Mouse (Mus musculus) CH12.LX (cell line): ENCODE results near the gene 1500009L16Rik. TPM values are rescaled to one million over a fixed set of nuclear protein-coding genes. Genes with fewer than 3 reads are reported as not detected.

ENCODE experiments used
- DNase-seq: peaks from one replicate; pipeline ENCODE4 v3.0.0-alpha.2; 2013; ENCODE audit errors: extremely low read depth
- H3K27ac ChIP-seq: 2 replicates; pipeline ENCODE4 v1.5.1; 2012; ENCODE audit warnings: low read depth, mild to moderate bottlenecking, control low read depth, moderate library complexity; ENCODE audit not compliant: insufficient read depth
- H3K27me3 ChIP-seq: replicated peaks from 2 replicates; pipeline ENCODE3; 2012; ENCODE audit warnings: inconsistent platforms
- H3K36me3 ChIP-seq, 2 experiments: replicated peaks in 1 of 2; 2 replicates each; pipeline versions ENCODE3 to v1.6.1; 2012; ENCODE audit warnings: inconsistent platforms in 1 of 2, low read length in 1 of 2, mild to moderate bottlenecking in 1 of 2, mixed read lengths in 1 of 2, moderate library complexity in 1 of 2; ENCODE audit not compliant: control insufficient read depth in 1 of 2, insufficient read depth in 1 of 2
- H3K4me1 ChIP-seq, 2 experiments: 2 replicates each; pipeline ENCODE4 v1.6.1; 2012; ENCODE audit warnings: inconsistent platforms in 1 of 2, moderate library complexity in 1 of 2; ENCODE audit not compliant: insufficient read depth in 2 of 2, control insufficient read depth in 1 of 2
- H3K4me2 ChIP-seq: 2 replicates; pipeline ENCODE4 v1.6.1; 2012; ENCODE audit warnings: low read depth, mild to moderate bottlenecking, control low read depth; ENCODE audit not compliant: poor library complexity, insufficient read depth, severe bottlenecking
- H3K4me3 ChIP-seq, 3 experiments: fragments of 150-350 bp in 1 of 3; sonication (generic) in 1 of 3; replicated peaks in 1 of 3; 2 replicates each; pipeline versions ENCODE3 to v1.5.1; 2011 to 2012; ENCODE audit warnings: low read depth in 2 of 3, low read length in 2 of 3, mild to moderate bottlenecking in 2 of 3, moderate library complexity in 2 of 3, control low read depth in 1 of 3, improper control_type of control experiment in 1 of 3, inconsistent platforms in 1 of 3, mixed read lengths in 1 of 3; ENCODE audit not compliant: poor library complexity in 1 of 3
- H3K79me2 ChIP-seq: replicated peaks from 2 replicates; pipeline ENCODE4 v1.6.1; 2012; ENCODE audit warnings: mild to moderate bottlenecking, moderate library complexity; ENCODE audit not compliant: control insufficient read depth, poor library complexity, insufficient read depth, severe bottlenecking; ENCODE audit errors: extremely low read depth
- H3K9ac ChIP-seq: 2 replicates; pipeline ENCODE4 v1.6.1; 2012; ENCODE audit warnings: low read depth, mild to moderate bottlenecking, control low read depth, moderate library complexity; ENCODE audit not compliant: insufficient read depth
- H3K9me3 ChIP-seq: replicated peaks from 2 replicates; pipeline ENCODE3; 2012; ENCODE audit warnings: low read length, inconsistent platforms, mixed read lengths
- BHLHE40 ChIP-seq: IDR thresholded peaks from 2 replicates; pipeline ENCODE4 v1.6.1; 2011; ENCODE audit warnings: mild to moderate bottlenecking, low read depth, low read length, improper control_type of control experiment
- CHD1 ChIP-seq: IDR thresholded peaks from 2 replicates; pipeline ENCODE4 v1.6.1; 2012; ENCODE audit warnings: low read depth, low read length, improper control_type of control experiment, inconsistent platforms
- CTCF ChIP-seq, 2 experiments: IDR thresholded peaks in 1 of 2; conservative IDR thresholded peaks in 1 of 2; 2 replicates each; pipeline ENCODE4 v1.5.1; 2011 to 2012; ENCODE audit warnings: low read depth in 2 of 2, low read length in 2 of 2, improper control_type of control experiment in 1 of 2, inconsistent platforms in 1 of 2, mild to moderate bottlenecking in 1 of 2, moderate library complexity in 1 of 2
- E2F4 ChIP-seq: IDR thresholded peaks from 2 replicates; pipeline ENCODE4 v1.6.1; 2011; ENCODE audit warnings: low read depth, low read length, improper control_type of control experiment; ENCODE audit not compliant: insufficient replicate concordance
- ELF1 ChIP-seq: IDR thresholded peaks from 2 replicates; pipeline ENCODE4 v1.6.1; 2014; ENCODE audit warnings: low read depth, mild to moderate bottlenecking, inconsistent platforms, low read length, improper control_type of control experiment
- EP300 ChIP-seq: IDR thresholded peaks from 2 replicates; pipeline ENCODE4 v1.6.1; 2011; ENCODE audit warnings: low read length, improper control_type of control experiment
- ETS1 ChIP-seq: conservative IDR thresholded peaks from 2 replicates; pipeline ENCODE4 v1.6.1; 2012; ENCODE audit warnings: low read depth, mild to moderate bottlenecking, inconsistent platforms, low read length, improper control_type of control experiment, moderate library complexity
- GABPA ChIP-seq: IDR thresholded peaks from 2 replicates; pipeline ENCODE4 v1.6.1; 2012; ENCODE audit warnings: low read depth, low read length, improper control_type of control experiment, inconsistent platforms; ENCODE audit not compliant: insufficient replicate concordance
- HCFC1 ChIP-seq: IDR thresholded peaks from 2 replicates; pipeline ENCODE4 v1.6.1; 2012; ENCODE audit warnings: low read depth, mild to moderate bottlenecking, inconsistent platforms, low read length, improper control_type of control experiment
- JUN ChIP-seq: IDR thresholded peaks from 2 replicates; pipeline ENCODE4 v1.6.1; 2011; ENCODE audit warnings: low read depth, mild to moderate bottlenecking, low read length, improper control_type of control experiment, moderate library complexity; ENCODE audit not compliant: insufficient read depth
- JUND ChIP-seq: conservative IDR thresholded peaks from 2 replicates; pipeline ENCODE4 v1.6.1; 2011; ENCODE audit warnings: low read depth, low read length, improper control_type of control experiment
- KAT2A ChIP-seq: IDR thresholded peaks from 2 replicates; pipeline ENCODE4 v1.6.1; 2012; ENCODE audit warnings: low read length, improper control_type of control experiment, inconsistent platforms; ENCODE audit not compliant: insufficient replicate concordance
- MAX ChIP-seq: IDR thresholded peaks from 2 replicates; pipeline ENCODE4 v1.6.1; 2011; ENCODE audit warnings: low read length, improper control_type of control experiment
- MAZ ChIP-seq: IDR thresholded peaks from 2 replicates; pipeline ENCODE4 v1.6.1; 2012; ENCODE audit warnings: low read depth, mild to moderate bottlenecking, inconsistent platforms, low read length, improper control_type of control experiment, moderate library complexity
- MEF2A ChIP-seq: IDR thresholded peaks from 2 replicates; pipeline ENCODE4 v1.6.1; 2014; ENCODE audit warnings: low read depth, mild to moderate bottlenecking, inconsistent platforms, low read length, improper control_type of control experiment, borderline replicate concordance
- MYC ChIP-seq: IDR thresholded peaks from 2 replicates; pipeline ENCODE4 v1.6.1; 2011; ENCODE audit warnings: low read depth, mild to moderate bottlenecking, improper control_type of control experiment, low read length
- NELFE ChIP-seq: IDR thresholded peaks from 2 replicates; pipeline ENCODE4 v1.6.1; 2011; ENCODE audit warnings: low read depth, low read length, improper control_type of control experiment
- NRF1 ChIP-seq: IDR thresholded peaks from 2 replicates; pipeline ENCODE4 v1.6.1; 2014; ENCODE audit warnings: low read depth, mild to moderate bottlenecking, inconsistent platforms, low read length, improper control_type of control experiment, moderate library complexity
- POLR2AphosphoS2 ChIP-seq: IDR thresholded peaks from 2 replicates; pipeline ENCODE4 v1.6.1; 2011; ENCODE audit warnings: low read depth, low read length, improper control_type of control experiment
- RAD21 ChIP-seq: IDR thresholded peaks from 2 replicates; pipeline ENCODE4 v1.6.1; 2011; ENCODE audit warnings: low read depth, mild to moderate bottlenecking, low read length, improper control_type of control experiment, moderate library complexity
- RCOR1 ChIP-seq: conservative IDR thresholded peaks from 2 replicates; pipeline ENCODE4 v1.6.1; 2012; ENCODE audit warnings: low read depth, mild to moderate bottlenecking, inconsistent platforms, low read length, improper control_type of control experiment
- SIN3A ChIP-seq: IDR thresholded peaks from 2 replicates; pipeline ENCODE4 v1.6.1; 2012; ENCODE audit warnings: low read length, improper control_type of control experiment, inconsistent platforms
- SMC3 ChIP-seq: IDR thresholded peaks from 2 replicates; pipeline ENCODE4 v1.6.1; 2011; ENCODE audit warnings: low read depth, low read length, improper control_type of control experiment
- TBP ChIP-seq: conservative IDR thresholded peaks from 2 replicates; pipeline ENCODE4 v1.6.1; 2011; ENCODE audit warnings: low read depth, low read length, improper control_type of control experiment
- UBTF ChIP-seq: IDR thresholded peaks from 2 replicates; pipeline ENCODE4 v1.6.1; 2012; ENCODE audit warnings: low read depth, mild to moderate bottlenecking, inconsistent platforms, low read length, improper control_type of control experiment, moderate library complexity
- USF1 ChIP-seq: IDR thresholded peaks from 2 replicates; pipeline ENCODE4 v1.6.1; 2014; ENCODE audit warnings: low read depth, mild to moderate bottlenecking, inconsistent platforms, low read length, improper control_type of control experiment
- ZC3H11A ChIP-seq: IDR thresholded peaks from 2 replicates; pipeline ENCODE4 v1.6.1; 2012; ENCODE audit warnings: low read depth, mild to moderate bottlenecking, inconsistent platforms, low read length, improper control_type of control experiment
- ZMIZ1 ChIP-seq: IDR thresholded peaks from 2 replicates; pipeline ENCODE4 v1.6.1; 2012; ENCODE audit warnings: low read depth, mild to moderate bottlenecking, inconsistent platforms, low read length, improper control_type of control experiment
- ZNF384 ChIP-seq: IDR thresholded peaks from 2 replicates; pipeline ENCODE4 v1.6.1; 2012; ENCODE audit warnings: low read depth, low read length, improper control_type of control experiment, inconsistent platforms
- dilution Hi-C: fragments of 300-500 bp; cut with MboI; formaldehyde crosslinking; loops from 2 replicates; pipeline ENCODE4 v1.14.3; 2020; ENCODE audit warnings: low sequenced_read_pairs; ENCODE audit not compliant: extremely low pct_unique_long_range_greater_than_20kb, extremely low pct_ligation_motif_present
- in situ Hi-C: fragments of 300-500 bp; cut with MboI; formaldehyde crosslinking; loops from 3 replicates; pipeline ENCODE4 v1.14.3; 2019; ENCODE audit warnings: low sequenced_read_pairs, low pct_ligation_motif_present, low pct_unique_long_range_greater_than_20kb, mixed read lengths
- polyA plus RNA-seq: library from polyadenylated mRNA; unstranded; fragments of >175 nt; gene quantifications from 2 replicates; pipeline ENCODE4 v1.2.1, GENCODE M21; 2012; ENCODE audit warnings: low read depth; ENCODE audit not compliant: insufficient read length
- total RNA-seq, 2 experiments: library from RNA; depleted of rRNA; stranded (reverse); fragments of 300-350 nt in 1 of 2; fragments of >200 nt in 1 of 2; gene quantifications; 2 replicates each; pipeline ENCODE4 v1.2.3; 2012 to 2014

Gene 1500009L16Rik
- total and polyA plus RNA-seq, 3 experiments: 0.34 to 1.2 (median 0.89) TPM

DNA sequence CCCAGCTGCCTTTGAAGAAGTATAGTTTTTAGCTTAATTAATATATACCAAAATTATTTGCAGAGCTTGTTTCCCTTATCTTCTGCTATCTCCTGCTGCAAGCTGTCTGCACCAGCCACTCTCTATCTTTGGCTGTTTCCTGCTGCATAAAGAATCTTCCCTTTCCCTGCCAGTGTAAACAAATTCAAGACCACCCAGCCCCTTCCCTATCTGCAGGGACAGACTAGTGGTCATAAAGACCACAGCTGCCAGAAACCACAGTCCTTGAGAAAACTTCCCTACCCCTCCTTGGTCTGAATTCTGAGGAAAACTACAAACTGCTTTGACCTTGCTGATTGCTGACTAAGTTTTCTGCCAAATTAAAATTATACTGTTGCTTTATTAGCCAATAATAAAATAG, 44.2 kb downstream of the 1500009L16Rik start:
- no peaks in the 10 kb centered on the region for H3K79me2 ChIP-seq
- dilution Hi-C loops: no loop called here
- TF ChIP-seq POLR2AphosphoS2 (no peak), UBTF (no peak), ZC3H11A (no peak), JUN (no peak), KAT2A (no peak), MYC (no peak), GABPA (no peak), CHD1 (no peak), SMC3 (no peak), CTCF (conservative IDR thresholded peaks at IDR 0.05 in 1 of 2, IDR thresholded peaks at IDR 0.05 in 1 of 2; ENCODE audit: low read depth in 2 of 2, low read length in 2 of 2) (no peak), MEF2A (no peak), MAZ (no peak), NRF1 (no peak), E2F4 (no peak)

DNA sequence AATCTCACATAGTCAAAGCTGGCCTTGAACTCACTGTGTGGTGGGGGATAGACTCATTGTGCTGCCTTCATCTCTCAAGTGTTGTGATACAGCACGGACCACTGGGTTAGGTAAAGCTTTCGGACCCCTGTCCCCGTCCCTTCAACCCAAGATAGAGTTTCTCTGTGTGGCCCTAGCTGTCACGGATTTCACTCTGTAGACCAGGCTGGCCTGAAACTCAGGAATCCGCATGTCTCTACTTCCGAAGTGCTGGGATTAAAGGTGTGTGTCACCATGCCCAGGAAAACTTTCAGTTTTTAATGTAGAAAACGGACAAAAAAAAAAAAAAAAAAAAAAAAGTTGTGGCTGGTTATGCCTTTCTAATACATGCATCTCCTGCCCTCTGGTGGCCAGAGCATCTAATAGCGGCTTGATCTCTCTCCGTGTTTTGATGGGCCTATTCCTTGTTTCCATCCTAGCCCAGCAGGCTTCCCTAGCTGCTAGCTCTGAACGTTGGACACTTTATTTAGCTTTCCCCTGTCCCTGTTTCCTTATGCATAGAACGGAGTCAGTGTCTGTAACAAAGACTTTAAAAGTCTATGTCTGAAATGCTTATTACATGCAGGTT, 53.7 kb downstream of the 1500009L16Rik start:
- Histone ChIP-seq H3K4me3 (no peak overlapping the region), H3K27ac (no peak overlapping the region), H3K4me2 (peak overlapping the region; percentile 43; the same call in 1 of the 2 replicates), H3K4me1 (no peaks in the 10 kb centered on the region), H3K9me3 (peaks cover 16% of the 10 kb centered on the region), H3K27me3 (no peaks in the 10 kb centered on the region), H3K79me2 (no peaks in the 10 kb centered on the region), H3K9ac (no peak overlapping the region), H3K36me3 (no peaks in the 10 kb centered on the region)
- dilution Hi-C loops: no loop called here
- DNase-seq: peak; percentile 69
- TF ChIP-seq JUND: no peak
- TF ChIP-seq MYC: no peak
- no peak for TF ChIP-seq ETS1
- peak; percentile 66 to 82 for TF ChIP-seq CTCF (conservative IDR thresholded peaks at IDR 0.05 in 1 of 2, IDR thresholded peaks at IDR 0.05 in 1 of 2; ENCODE audit: low read depth in 2 of 2, low read length in 2 of 2)
- peak; percentile 47 for TF ChIP-seq ZC3H11A
- no peak for TF ChIP-seq TBP
- no peak for TF ChIP-seq JUN
- TF ChIP-seq SMC3: peak; percentile 77
- TF ChIP-seq RCOR1: no peak
- peak; percentile 86 for TF ChIP-seq RAD21
- no peak for TF ChIP-seq ZMIZ1
- peak; percentile 16; the same call in 1 of the 2 replicates for TF ChIP-seq BHLHE40
- TF ChIP-seq ZNF384: peak; percentile 99
- no peak for TF ChIP-seq CHD1
- TF ChIP-seq POLR2AphosphoS2: no peak
- TF ChIP-seq ELF1: no peak
- no peak for TF ChIP-seq KAT2A
- TF ChIP-seq EP300: no peak
- TF ChIP-seq MAX: no peak
- no peak for TF ChIP-seq GABPA
- no peak for TF ChIP-seq NELFE
- no peak for TF ChIP-seq SIN3A
- TF ChIP-seq USF1: no peak
- no peak for TF ChIP-seq HCFC1
- TF ChIP-seq MEF2A: no peak
- in situ Hi-C loops: no loop called here

More for the DNA sequence above, 44.2 kb downstream of the 1500009L16Rik start:
- Histone ChIP-seq H3K4me1 (no peaks in the 10 kb centered on the region), H3K36me3 (no peaks in the 10 kb centered on the region), H3K4me3 (no peak overlapping the region), H3K9me3 (peaks cover 5% of the 10 kb centered on the region), H3K9ac (no peak overlapping the region), H3K4me2 (no peak overlapping the region), H3K27me3 (no peaks in the 10 kb centered on the region), H3K27ac (no peak overlapping the region)
- in situ Hi-C loops: no loop called here
- DNase-seq: no peak
